Mouse (Mus musculus) activated CD4-positive, CD25-positive, alpha-beta regulatory T cell, adult 9 weeks (primary cell): ENCODE measurements around the gene Defa35. TPM values are rescaled to one million over a fixed set of nuclear protein-coding genes. Genes with fewer than 3 reads are reported as not detected.

Experiments
- polyA plus RNA-seq: library from polyadenylated mRNA; unstranded; fragments of 100-300 nt; shearing (Covaris generic); gene quantifications from one replicate; pipeline ENCODE4 v1.2.1, GENCODE M21; 2017

The Defa35 gene
- polyA plus RNA-seq, result not detected

GRCm38 (mm10) chr8:21064738-21065137, at the start of gene Defa35:
Defa35 (plus strand) TSS chr8:21065038.

GRCm38 (mm10) chr8:21025245-21025644, 39.6 kb upstream of the Defa35 start, which contains the start of gene Defa21:
Defa21 (plus strand) TSS chr8:21025545.

GRCm38 (mm10) chr8:21054747-21055146, 10.1 kb upstream of the Defa35 start, which contains the start of gene Defa23:
Defa23 (plus strand) TSS chr8:21055047.

GRCm38 (mm10) chr8:21084142-21084541, 19.3 kb downstream of the Defa35 start, which contains the start of gene Defa25:
Defa25 (plus strand) TSS chr8:21084442.

GRCm38 (mm10) chr8:21095950-21096349, 31.1 kb downstream of the Defa35 start, which contains the start of gene Gm14851:
Gm14851 (minus strand) TSS chr8:21096050.

Other genes with a start within 250 kb of the Defa35 start
- gene Defb33, start 172.4 kb upstream of the Defa35 start, polyA plus RNA-seq, result not detected
- gene Gm15056, start 162.4 kb upstream of the Defa35 start, polyA plus RNA-seq, result not detected
- not detected for gene Gm6040, start 143.0 kb upstream of the Defa35 start, polyA plus RNA-seq
- not detected for gene AY761185, start 120.3 kb upstream of the Defa35 start, polyA plus RNA-seq
- gene Defa21, start 39.5 kb upstream of the Defa35 start, polyA plus RNA-seq, result not detected
- gene Defa23, start 10.0 kb upstream of the Defa35 start, polyA plus RNA-seq, result not detected
- not detected for gene Defa25, start 19.4 kb downstream of the Defa35 start, polyA plus RNA-seq
- not detected for gene Gm14851, start 31.0 kb downstream of the Defa35 start, polyA plus RNA-seq
- gene Defa30, start 69.6 kb downstream of the Defa35 start, polyA plus RNA-seq, result not detected
- not detected for gene Defa22, start 97.2 kb downstream of the Defa35 start, polyA plus RNA-seq
- gene Defa31, start 126.6 kb downstream of the Defa35 start, polyA plus RNA-seq, result not detected
- not detected for gene Gm15293, start 136.5 kb downstream of the Defa35 start, polyA plus RNA-seq
- not detected for gene Gm15292, start 184.7 kb downstream of the Defa35 start, polyA plus RNA-seq